Mouse (Mus musculus) activated CD4-positive, CD25-positive, alpha-beta regulatory T cell, adult 4 months (primary cell): ENCODE results near the gene Gga3. TPM values are rescaled to one million over a fixed set of nuclear protein-coding genes. Genes with fewer than 3 reads are reported as not detected.
"Not testable (repeated sequence)": the region's sequence is repeated elsewhere in the genome, so short reads cannot be mapped to it uniquely, and the experiment has no call there.

Source experiments
- ATAC-seq: one replicate; pipeline ENCODE4 v1.8.0; 2017
- polyA plus RNA-seq, 2 experiments: library from polyadenylated mRNA; unstranded; fragments of 100-300 nt; shearing (Covaris generic); gene quantifications; one replicate each; pipeline ENCODE4 v1.2.1; 2017

Gga3 gene
- 10 to 100 TPM; 23.1 to 26.5 TPM for polyA plus RNA-seq

- peak; percentile 92 for ATAC-seq
These were observed at the start of gene Gga3, which contains the start of gene Mrps7 for GRCm38 (mm10) chr11:115603476-115604303. Gga3 (minus strand) TSS chr11:115604051. Mrps7 (plus strand) TSS chr11:115603925.

GRCm38 (mm10) chr11:115653194-115653593 is 49.3 kb upstream of the Gga3 start:
- no peak for ATAC-seq

- ATAC-seq, result no peak
These were observed 47.8 kb upstream of the Gga3 start for GRCm38 (mm10) chr11:115651680-115652079.

- no peak for ATAC-seq
These were observed 45.9 kb upstream of the Gga3 start for GRCm38 (mm10) chr11:115649706-115650105.

GRCm38 (mm10) chr11:115647459-115647858 is 43.6 kb upstream of the Gga3 start:
- ATAC-seq, result peak; percentile 32

GRCm38 (mm10) chr11:115646439-115646838 is 42.6 kb upstream of the Gga3 start:
- ATAC-seq, result peak; percentile 58

GRCm38 (mm10) chr11:115645498-115645897 is 41.6 kb upstream of the Gga3 start:
- ATAC-seq, result not testable (repeated sequence)

GRCm38 (mm10) chr11:115644308-115644707 is 40.5 kb upstream of the Gga3 start:
- no peak for ATAC-seq

- peak; percentile 2 for ATAC-seq
These were observed 39.4 kb upstream of the Gga3 start for GRCm38 (mm10) chr11:115643265-115643664.

- ATAC-seq, result no peak
These were observed 38.9 kb upstream of the Gga3 start for GRCm38 (mm10) chr11:115642705-115643104.

- no peak for ATAC-seq
These were observed 37.8 kb upstream of the Gga3 start for GRCm38 (mm10) chr11:115641664-115642036.

GRCm38 (mm10) chr11:115640978-115641663 is 37.3 kb upstream of the Gga3 start:
- ATAC-seq, result peak; percentile 92

GRCm38 (mm10) chr11:115640311-115640828 is 36.5 kb upstream of the Gga3 start:
- no peak for ATAC-seq

- no peak for ATAC-seq
These were observed 35.7 kb upstream of the Gga3 start for GRCm38 (mm10) chr11:115639540-115639939.

- ATAC-seq, result no peak
These were observed 34.9 kb upstream of the Gga3 start for GRCm38 (mm10) chr11:115638498-115639409.

- no peak for ATAC-seq
These were observed 33.1 kb upstream of the Gga3 start for GRCm38 (mm10) chr11:115636960-115637359.

GRCm38 (mm10) chr11:115635484-115635883 is 31.6 kb upstream of the Gga3 start:
- no peak for ATAC-seq

GRCm38 (mm10) chr11:115635041-115635440 is 31.2 kb upstream of the Gga3 start:
- no peak for ATAC-seq

- no peak for ATAC-seq
These were observed 30.3 kb upstream of the Gga3 start for GRCm38 (mm10) chr11:115634109-115634508.

- no peak for ATAC-seq
These were observed 29.0 kb upstream of the Gga3 start for GRCm38 (mm10) chr11:115632862-115633261.

GRCm38 (mm10) chr11:115632247-115632646 is 28.4 kb upstream of the Gga3 start:
- peak; percentile 30 for ATAC-seq

GRCm38 (mm10) chr11:115631505-115631890 is 27.6 kb upstream of the Gga3 start:
- ATAC-seq, result no peak
